In the genomic region with DNA sequence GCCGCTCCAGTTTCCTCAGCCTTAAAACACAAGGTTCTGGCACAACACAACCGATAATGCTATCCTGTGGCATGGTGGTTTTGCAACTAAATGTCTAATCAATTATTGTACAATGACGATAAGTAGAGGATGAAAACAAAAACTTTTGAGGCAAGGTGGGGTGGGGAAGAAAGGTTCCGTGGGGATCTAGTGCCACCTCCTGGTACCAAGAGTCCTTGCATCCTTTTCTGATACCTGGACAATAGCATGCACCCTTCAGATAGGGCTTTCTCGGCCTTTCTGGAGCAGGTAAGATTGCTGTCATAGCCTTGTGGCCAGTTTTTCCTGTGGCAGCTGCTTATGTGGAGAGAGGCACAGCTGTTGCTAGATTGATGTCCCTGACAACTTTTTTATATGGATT, we compare ENCODE assay signal across 9 mouse cellular contexts. TPM values are rescaled to one million over a fixed set of nuclear protein-coding genes. Genes with fewer than 3 reads are reported as not detected.
DNase-seq lines count a peak whose midpoint lies in the region; ATAC-seq lines count a peak whose summit lies in the region.
"Had no signal": no experiment of that assay in that cellular context is flagged by ENCODE, and none has a peak within 500 bp of the region (broad histone marks: within the 10 kb centered on the region; RNA-seq: fewer than 3 reads in every experiment).

No protein-coding gene starts in this region.

- no peaks in the 10 kb centered on the region for H3K9me3 ChIP-seq in forebrain, embryonic 16.5 days (ENCODE audit: control insufficient read depth, low read length)
- H3K9me3 ChIP-seq in neural tube, embryonic 11.5 days (ENCODE audit: control insufficient read depth, low read length), result no peaks in the 10 kb centered on the region

- intact Hi-C loops in heart, postnatal 10 days (cut with DNase I), result loop anchor here (1.0 kb wide), 2 partner anchors 45 to 277 kb away; no protein-coding TSS in a partner anchor
- intact Hi-C loops in heart, postnatal 25 days (cut with DNase I), result loop anchor here (2.0 to 5.0 kb wide), 2 partner anchors 44 to 275 kb away; no protein-coding TSS in a partner anchor
- intact Hi-C loops in left cerebral cortex, postnatal 25 days (cut with DNase I), result loop anchor here (1.0 to 5.0 kb wide), 4 partner anchors 45 to 295 kb away; no protein-coding TSS in a partner anchor

- DNase-seq in heart, postnatal 10 days, result peak; percentile 11 to 20
- DNase-seq in heart, postnatal 25 days (ENCODE audit: low spot score), result no peak
- DNase-seq in 3T3-L1 (ENCODE audit: low read depth, low spot score) (peak; percentile 56), NIH3T3 (ENCODE audit: low read depth) (peak; percentile 45)
- peak; percentile 7 to 38 for DNase-seq in left cerebral cortex, postnatal 25 days (ENCODE audit: low spot score in 2 of 2)
- peak; percentile 25 for DNase-seq in neural tube, embryonic 11.5 days (ENCODE audit: low spot score)
- DNase-seq in cerebellum, adult 9-11 months, result no peak

- H3K4me2 ChIP-seq in forebrain, embryonic 16.5 days (ENCODE audit: low read length), result no peak overlapping the region
- H3K4me2 ChIP-seq in neural tube, embryonic 11.5 days (ENCODE audit: low read depth), result no peak overlapping the region

- H3K27me3 ChIP-seq in forebrain, embryonic 16.5 days (replicated peaks; ENCODE audit: control insufficient read depth, insufficient read depth, low read length), result no peaks in the 10 kb centered on the region
- no peaks in the 10 kb centered on the region for H3K27me3 ChIP-seq in neural tube, embryonic 11.5 days (ENCODE audit: control insufficient read depth, insufficient read depth, low read length)

- H3K36me3 ChIP-seq in forebrain, embryonic 16.5 days (ENCODE audit: control insufficient read depth, insufficient read depth), result no peaks in the 10 kb centered on the region
- H3K36me3 ChIP-seq in neural tube, embryonic 11.5 days (ENCODE audit: control insufficient read depth, insufficient read depth, low read length), result no peaks in the 10 kb centered on the region

- no peaks in the 10 kb centered on the region for H3K4me1 ChIP-seq in forebrain, embryonic 16.5 days (replicated peaks; ENCODE audit: control insufficient read depth, insufficient read depth, low read length)
- no peaks in the 10 kb centered on the region for H3K4me1 ChIP-seq in neural tube, embryonic 11.5 days (ENCODE audit: control insufficient read depth, insufficient read depth, low read length)

- 27% methylated on average over 5 of the region's 5 CpGs for WGBS in forebrain, embryonic 16.5 days
- 41% methylated on average over 5 of the region's 5 CpGs for WGBS in neural tube, embryonic 11.5 days

- ATAC-seq in forebrain, embryonic 16.5 days, result peak; percentile 45; the same call in 1 of the 2 replicates
- ATAC-seq in neural tube, embryonic 11.5 days (ENCODE audit: insufficient read depth, low FRiP score, low TSS enrichment), result no peak

- no peak overlapping the region for H3K27ac ChIP-seq in forebrain, embryonic 16.5 days (ENCODE audit: low read length)
- no peak overlapping the region for H3K27ac ChIP-seq in neural tube, embryonic 11.5 days (ENCODE audit: low read depth, low read length)

- no peak overlapping the region for H3K9ac ChIP-seq in forebrain, embryonic 16.5 days (replicated peaks; ENCODE audit: low read depth, low read length)
- H3K9ac ChIP-seq in neural tube, embryonic 11.5 days (ENCODE audit: low read length), result no peak overlapping the region

- H3K4me3 ChIP-seq in forebrain, embryonic 16.5 days (replicated peaks; ENCODE audit: low read length), result no peak overlapping the region
- no peak overlapping the region for H3K4me3 ChIP-seq in neural tube, embryonic 11.5 days (ENCODE audit: low read depth, low read length)

RNA-seq across cellular contexts. Expression of a gene that starts 13.5 kb away (rescaled TPM):
- total RNA-seq in heart, postnatal 10 days (2021), result not detected
- not detected for total RNA-seq in heart, postnatal 25 days (2021)
- not detected in 2 replicates for polyA plus RNA-seq in forebrain, embryonic 16.5 days (2015; fragmentation: Nextera tagmentation; extraction: Ambion mirVana)
- not detected for total RNA-seq in left cerebral cortex, postnatal 25 days (2021)
- polyA plus RNA-seq in neural tube, embryonic 11.5 days (2014; fragmentation: Nextera tagmentation; extraction: Ambion mirVana), result not detected in 2 replicates
- total RNA-seq: left cerebral cortex, postnatal 10 days had no signal

RNA-seq across cellular contexts. Expression of a gene that starts 35.1 kb away (rescaled TPM):
- under 1 TPM; 0.07 to 0.17 TPM for total RNA-seq in heart, postnatal 10 days (2021)
- under 1 TPM; 0.03 to 0.05 TPM for total RNA-seq in heart, postnatal 25 days (2021)
- polyA plus RNA-seq in forebrain, embryonic 16.5 days (2015; fragmentation: Nextera tagmentation; extraction: Ambion mirVana), result 0.48 and 0.90 TPM in 2 replicates
- total RNA-seq in left cerebral cortex, postnatal 25 days (2021), result 1 to 10 TPM; 1.1 to 1.5 TPM
- 1.1 TPM in 2 replicates for polyA plus RNA-seq in neural tube, embryonic 11.5 days (2014; fragmentation: Nextera tagmentation; extraction: Ambion mirVana)

Comparison
In these comparisons a context has a peak if more than half of its experiments do, and no peak if none do; other contexts are left out.
1. DNase-seq: peak in heart, postnatal 10 days (2 of 2), 3T3-L1 (single experiment), NIH3T3 (single experiment), left cerebral cortex, postnatal 25 days (2 of 2) and neural tube, embryonic 11.5 days (single experiment); none in heart, postnatal 25 days (single experiment) and cerebellum, adult 9-11 months (single experiment).